Mouse (Mus musculus): ENCODE results near the gene Inhbb. TPM values are rescaled to one million over a fixed set of nuclear protein-coding genes. Genes with fewer than 3 reads are reported as not detected.

Inhbb gene
- total RNA-seq, 1 experiment from 2014 or later, result not detected

DNA sequence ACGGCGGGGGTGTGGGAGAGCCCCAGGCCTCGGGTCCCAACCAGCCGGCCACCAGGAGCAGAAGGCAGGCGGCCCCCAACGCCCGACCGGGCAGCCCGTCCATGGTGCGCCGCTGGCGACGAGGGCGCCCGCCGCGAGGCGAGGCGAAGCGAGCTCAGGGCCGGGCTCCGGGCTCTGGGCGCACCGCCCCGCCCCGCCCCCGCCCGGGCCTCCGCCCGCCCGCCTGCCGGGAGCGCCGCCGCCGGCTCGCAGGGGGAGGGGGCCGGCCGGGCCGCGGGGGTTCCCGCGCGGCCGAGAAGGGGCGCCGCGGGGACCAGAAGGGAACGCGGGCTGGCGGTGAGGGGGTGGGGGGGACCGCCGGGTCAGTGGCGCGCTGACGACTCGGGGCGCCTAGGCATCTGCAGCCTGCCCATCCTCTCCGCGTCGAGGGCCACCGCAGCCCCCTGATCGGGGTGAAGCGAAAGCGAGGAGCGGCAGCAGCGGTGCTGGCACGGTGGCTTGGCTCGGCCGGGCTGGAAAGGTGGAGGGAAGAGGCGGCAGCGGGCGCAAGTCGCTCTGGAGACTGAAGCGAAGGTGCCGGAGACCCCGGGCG lies 968 bp downstream of the Inhbb start:
- ATAC-seq (ENCODE audit: extremely low read depth, insufficient number of reproducible peaks, low FRiP score, poor library complexity, severe bottlenecking), result no peak

DNA sequence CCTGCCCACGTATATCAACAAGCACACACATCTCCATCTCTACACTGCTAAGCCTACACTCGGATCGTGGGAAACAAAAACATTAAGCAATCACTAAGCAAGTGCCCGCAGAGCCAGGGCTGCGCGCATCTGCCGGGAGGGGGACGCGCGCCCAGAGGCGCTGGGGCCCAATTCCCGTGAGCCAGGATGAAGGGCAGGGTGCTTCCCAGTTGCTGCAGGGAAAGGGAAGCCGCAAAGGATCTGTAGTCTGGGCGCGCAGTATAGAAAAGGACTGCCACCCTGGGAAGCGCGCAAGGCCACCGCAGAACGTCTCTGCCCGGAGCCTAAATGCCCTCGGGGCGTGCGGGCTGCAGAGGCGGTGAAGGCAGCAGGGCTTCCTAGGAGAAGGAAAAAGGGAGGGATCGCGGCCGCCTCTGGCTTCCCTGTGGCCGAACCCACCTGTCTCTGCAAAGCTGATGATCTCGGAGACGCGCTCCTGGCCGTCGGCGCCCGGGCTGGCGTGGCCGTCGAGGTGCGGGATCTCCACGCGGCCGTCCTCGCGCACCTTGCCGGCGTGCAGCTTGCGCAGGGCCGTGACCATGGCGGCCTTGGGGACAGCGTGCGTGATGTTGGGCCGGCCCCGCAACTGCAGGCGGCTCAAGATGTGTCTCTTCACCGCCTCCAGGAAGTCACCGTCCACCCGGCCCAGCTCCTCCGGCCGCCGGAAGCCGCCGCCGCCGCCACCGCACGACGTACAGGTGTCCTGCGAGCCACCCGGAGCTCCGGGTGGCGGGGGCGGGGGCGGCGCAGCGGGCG lies 1.7 kb downstream of the Inhbb start:
- no peak for ATAC-seq (ENCODE audit: extremely low read depth, insufficient number of reproducible peaks, low FRiP score, poor library complexity, severe bottlenecking)

DNA sequence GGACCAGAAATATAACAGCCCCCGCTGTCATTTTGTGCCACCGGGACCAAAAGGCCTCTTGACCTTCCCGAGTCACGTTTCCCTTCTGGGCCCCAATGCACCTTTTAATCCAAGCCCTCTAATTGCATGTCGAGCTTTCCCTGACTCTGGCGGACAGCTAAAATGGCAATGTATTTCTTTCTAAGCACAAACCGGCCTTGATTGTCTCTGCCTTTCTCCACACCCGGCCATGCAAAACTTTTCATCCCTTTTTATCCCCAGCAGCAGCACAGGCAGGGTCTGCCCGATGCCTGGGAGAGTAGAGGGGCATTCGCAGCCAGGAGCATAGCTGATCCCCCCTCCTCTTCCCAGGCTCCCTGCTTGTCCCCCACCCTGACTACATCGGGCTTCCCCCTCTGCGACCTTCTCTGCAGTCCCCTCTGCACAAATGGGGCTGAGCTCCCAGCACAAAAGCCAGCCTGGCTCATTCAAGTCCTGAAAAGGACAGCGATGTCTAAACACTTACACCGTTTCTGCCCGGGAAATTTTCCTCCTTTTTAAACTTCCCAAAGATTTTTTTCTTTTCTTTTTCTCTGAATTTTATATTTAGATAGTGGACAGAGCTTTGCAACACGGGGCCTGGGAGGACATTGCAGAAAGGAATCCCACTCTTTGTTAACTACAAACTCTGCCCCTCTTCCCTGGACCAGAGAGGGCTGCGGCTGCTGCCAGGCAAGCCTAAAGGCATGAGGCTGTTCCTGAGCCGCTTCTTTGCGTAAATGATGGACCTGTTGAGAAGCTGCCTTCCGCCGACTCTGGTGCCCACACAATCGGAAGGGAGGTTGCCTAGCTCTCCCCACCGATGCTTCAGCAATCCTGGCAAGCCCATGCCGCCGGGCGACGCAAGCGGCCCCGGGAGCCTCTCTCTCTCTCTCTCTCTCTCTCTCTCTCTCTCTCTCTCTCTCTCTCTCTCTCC lies 2.6 kb downstream of the Inhbb start:
- no peak for ATAC-seq (ENCODE audit: extremely low read depth, insufficient number of reproducible peaks, low FRiP score, poor library complexity, severe bottlenecking)

DNA sequence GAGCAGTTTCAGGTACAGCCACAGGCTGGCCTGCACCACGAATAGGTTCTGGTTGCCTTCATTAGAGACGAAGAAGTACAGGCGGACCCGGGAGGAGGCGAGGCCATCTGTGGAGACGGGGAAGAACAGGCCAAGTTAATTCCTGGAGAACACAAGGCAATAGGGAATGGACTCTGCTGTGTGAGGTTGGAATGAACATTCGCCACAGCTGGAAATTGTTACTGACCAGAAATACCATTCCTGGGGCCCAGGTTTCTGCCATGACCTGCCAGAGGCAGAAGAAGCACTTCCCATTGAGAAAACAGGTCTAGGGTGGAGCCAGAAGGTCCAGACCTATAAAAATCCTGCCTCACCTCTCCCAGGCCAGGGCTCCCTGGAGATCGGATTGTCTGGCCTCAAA lies 4.1 kb downstream of the Inhbb start:
- no peak for ATAC-seq (ENCODE audit: extremely low read depth, insufficient number of reproducible peaks, low FRiP score, poor library complexity, severe bottlenecking)

DNA sequence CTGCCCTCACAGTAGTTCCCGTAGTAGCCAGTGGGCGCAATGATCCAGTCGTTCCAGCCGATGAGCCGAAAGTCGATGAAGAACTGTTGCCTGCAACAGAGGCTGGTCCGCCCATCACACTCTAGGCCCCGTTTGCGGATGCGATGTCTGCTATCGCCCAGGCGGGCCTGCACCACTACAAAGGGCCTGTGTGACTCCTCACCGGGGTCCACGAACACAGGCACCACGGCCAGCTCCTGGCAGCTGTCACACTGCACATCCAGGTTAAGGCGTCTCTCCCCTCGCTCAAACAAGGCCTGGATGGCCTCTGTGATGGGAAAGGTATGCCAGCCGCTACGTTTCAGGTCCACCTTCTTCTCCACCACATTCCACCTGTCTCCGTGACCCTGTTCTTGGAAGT lies 4.5 kb downstream of the Inhbb start:
- ATAC-seq (ENCODE audit: extremely low read depth, insufficient number of reproducible peaks, low FRiP score, poor library complexity, severe bottlenecking), result no peak

DNA sequence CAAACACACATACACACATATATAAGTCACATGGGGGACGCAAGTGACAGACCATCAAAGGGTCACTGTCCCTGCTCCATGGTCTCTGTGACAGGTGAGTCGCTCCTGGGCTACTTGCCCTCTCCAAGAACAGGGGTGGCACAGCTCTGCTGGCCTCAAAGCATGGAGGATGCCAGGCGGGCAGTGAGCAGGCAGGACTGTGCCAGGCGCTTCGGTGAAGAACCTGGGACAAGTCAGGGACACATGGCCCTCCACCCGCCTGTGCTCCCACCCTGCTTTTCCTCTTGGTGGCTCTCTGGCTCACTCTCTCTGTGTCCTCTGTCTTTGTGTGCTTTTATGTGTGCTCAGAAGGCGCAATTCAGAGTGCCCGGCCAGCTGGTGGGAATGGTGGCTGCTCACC lies 5.4 kb downstream of the Inhbb start:
- no peak for ATAC-seq (ENCODE audit: extremely low read depth, insufficient number of reproducible peaks, low FRiP score, poor library complexity, severe bottlenecking)

DNA sequence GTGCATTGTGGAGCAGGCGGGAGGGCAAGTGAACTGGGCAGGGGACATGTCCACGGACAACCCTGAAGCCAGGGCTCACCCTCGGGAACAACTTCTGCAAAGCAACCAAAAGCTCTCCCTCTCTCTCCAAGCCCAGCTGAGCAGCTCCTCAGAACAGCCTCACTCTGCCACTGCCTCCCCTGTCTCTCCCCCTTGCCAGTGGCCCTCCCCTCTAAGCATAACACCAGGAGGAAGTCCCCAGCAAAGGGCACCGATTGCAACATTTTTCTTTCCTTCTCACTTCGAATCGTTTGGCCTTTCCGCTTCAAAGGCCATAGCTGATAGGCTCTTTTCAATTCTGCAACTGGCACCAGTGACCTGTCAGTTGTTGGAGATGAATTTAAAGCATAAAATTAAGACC lies 5.9 kb downstream of the Inhbb start:
- no peak for ATAC-seq (ENCODE audit: extremely low read depth, insufficient number of reproducible peaks, low FRiP score, poor library complexity, severe bottlenecking)

DNA sequence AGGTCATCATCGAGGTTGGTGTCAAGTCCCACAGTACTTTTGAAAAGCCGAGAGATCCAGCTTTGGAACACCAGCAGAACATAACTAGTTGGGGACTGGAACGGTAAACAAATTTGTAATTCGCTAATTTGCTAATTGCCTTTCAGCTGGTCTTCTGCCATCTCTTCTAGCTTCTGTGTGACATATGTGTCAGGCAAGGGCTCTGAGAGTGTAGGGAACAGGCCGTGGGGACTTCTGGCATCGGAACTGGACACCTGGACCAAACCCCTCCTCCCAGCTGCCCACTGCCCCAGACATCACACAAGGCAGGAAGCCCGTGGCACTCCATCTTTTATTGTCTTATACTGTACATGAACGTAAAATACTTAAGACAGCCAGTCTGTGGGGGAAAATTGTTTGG lies 6.9 kb downstream of the Inhbb start:
- ATAC-seq (ENCODE audit: extremely low read depth, insufficient number of reproducible peaks, low FRiP score, poor library complexity, severe bottlenecking), result no peak

DNA sequence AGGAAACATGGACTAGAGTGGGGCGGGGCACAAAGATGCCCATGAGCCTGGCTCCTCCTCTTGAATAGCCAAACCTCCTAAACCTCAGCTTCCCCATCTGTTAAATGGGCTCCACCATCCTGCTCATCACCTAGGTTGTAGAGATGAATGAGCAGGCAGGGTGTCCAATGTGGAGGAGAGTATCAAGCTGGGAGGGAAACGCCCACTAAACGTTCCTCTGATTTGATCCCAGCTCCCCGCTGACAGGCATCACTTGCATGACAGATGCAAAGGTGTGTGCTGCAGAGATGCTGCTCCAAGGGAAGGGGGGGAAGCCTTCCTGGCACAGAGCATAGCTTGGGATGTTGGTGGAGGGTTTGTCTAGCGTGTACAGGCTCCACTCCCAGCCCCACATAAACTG lies 11.4 kb downstream of the Inhbb start:
- ATAC-seq (ENCODE audit: extremely low read depth, insufficient number of reproducible peaks, low FRiP score, poor library complexity, severe bottlenecking), result no peak

DNA sequence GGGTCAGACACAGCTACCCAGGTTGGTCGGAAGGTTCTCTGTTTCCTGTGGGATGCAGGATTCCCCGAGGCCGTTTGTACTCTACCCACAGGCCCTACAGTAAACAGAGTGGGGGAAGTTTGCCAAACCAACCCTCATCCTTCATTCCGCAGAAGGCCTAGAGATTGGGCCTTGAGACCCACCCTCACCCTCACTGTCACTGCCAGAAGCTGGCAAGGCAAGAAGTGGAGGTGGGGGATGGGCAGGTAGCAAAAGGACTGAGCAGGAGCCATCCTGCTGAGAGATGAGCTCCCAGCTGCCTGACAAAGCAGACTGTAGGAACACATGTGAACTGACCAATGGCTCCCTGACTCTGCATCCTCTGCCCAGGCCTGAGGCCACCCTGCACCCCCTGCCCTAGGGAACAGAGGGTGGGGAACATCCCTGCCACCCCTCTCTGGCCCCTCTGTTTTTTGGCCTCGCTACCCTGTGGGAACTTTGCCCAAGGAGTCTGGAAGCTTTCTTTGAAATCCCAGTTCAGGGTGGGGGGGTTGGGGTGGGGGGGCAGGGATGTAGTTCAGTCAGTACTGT lies 12.4 kb downstream of the Inhbb start:
- ATAC-seq (ENCODE audit: extremely low read depth, insufficient number of reproducible peaks, low FRiP score, poor library complexity, severe bottlenecking), result no peak

DNA sequence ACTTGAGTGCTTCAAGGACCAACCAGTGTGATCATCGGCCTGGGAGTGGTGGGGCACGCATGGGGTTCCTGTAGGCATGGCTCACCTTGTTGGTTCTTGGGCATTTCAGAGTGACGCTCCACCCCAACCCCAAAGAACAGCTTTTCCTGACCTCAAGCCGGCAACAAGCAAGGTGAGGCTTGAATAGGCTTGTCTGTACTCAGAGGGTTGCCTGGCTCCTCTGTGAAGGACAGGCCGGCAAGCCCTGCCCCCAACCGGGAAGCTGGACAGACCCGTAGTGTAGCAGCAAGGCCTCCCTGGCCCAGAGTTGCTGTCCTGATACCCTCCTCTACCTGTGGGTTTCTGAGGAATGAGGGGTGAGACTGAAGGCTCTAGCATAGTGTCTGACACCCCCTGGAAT lies 12.9 kb downstream of the Inhbb start:
- no peak for ATAC-seq (ENCODE audit: extremely low read depth, insufficient number of reproducible peaks, low FRiP score, poor library complexity, severe bottlenecking)

DNA sequence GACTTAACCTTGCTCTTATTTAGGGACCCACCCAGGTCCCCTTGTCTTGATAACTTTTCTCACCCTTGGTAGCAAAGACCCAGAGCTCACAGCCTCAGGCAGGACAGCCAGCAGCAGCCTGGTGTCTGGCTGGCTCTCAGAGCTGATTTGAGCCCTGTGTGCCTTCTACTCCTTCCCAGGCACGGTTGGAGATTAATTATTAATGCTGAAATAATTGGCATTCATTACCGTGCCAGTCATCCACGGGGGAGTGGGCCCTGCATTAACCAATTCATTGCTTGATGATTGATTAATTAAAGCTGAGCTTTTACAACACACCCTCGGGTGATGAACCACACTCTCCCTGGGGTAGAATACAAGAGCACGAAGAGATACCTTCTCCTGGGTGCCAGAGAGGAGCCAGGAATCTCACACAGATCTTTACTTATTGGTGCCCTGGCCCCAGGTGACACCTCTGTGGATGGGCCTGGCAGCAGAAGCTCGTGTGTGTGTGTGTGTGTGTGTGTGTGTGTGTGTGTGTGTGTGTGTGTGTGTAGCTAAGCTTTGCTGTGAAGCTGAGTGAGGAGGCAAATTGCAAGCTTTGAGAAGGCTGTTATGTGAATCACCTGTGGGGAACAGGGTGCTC lies 14.2 kb downstream of the Inhbb start:
- no peak for ATAC-seq (ENCODE audit: extremely low read depth, insufficient number of reproducible peaks, low FRiP score, poor library complexity, severe bottlenecking)

DNA sequence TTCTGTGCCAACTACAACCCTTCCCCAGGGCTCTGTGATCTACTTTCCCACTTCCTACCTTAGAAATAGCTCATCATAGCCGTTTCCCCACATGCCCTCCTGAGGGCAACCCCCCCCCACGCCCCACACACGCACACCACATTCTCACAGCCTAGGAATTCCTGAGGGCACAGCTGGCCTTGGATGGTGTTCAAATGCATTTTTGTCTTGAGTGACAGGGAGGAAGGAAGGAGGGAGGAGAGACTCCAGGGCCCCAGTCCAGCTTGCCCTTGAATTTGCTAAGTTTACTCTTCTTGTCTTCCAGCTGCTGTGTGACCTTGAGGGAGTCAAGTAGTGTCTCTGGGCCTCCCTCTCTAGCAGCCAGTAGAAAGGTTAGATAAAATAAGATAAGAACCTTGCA lies 17.2 kb downstream of the Inhbb start:
- ATAC-seq (ENCODE audit: extremely low read depth, insufficient number of reproducible peaks, low FRiP score, poor library complexity, severe bottlenecking), result no peak

DNA sequence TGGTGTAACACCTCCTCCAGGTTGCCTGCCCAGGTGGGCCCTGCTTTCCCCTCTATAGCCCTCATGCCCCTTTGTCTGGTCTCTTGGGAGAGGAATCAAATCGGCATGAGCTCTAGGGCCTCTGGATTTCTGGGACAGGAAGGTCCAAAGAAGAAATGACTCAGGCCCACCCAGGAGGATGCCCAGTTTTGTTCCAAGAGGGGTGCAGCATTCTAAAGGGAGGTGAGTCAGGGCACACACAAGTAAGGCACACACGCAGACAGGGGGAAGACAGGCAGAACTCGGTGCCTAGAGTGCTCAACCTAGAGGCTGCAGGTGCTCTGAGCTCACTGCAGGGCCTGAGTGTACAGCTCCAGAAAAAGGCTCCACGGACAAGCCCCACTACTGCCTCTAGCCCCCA lies 17.7 kb downstream of the Inhbb start:
- no peak for ATAC-seq (ENCODE audit: extremely low read depth, insufficient number of reproducible peaks, low FRiP score, poor library complexity, severe bottlenecking)

DNA sequence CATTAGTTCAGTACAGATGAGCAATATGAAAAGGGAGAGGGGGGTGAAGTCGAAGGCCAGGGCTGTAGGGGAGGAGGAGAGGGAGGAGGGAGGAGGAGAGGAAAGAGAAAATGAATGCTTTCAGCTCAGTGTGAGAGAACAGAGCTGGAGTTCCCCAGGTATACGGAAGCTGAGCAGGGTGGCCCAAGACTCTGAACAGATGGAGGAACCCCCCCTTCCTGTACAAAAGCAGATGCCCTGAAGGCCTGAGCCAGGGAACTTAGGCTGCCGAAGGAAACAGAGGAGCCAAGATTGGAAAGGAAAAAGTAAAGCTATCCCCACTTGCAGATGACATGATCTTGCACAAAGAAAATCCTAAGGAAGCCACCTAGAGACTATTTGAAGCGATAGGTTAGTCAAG lies 20.8 kb downstream of the Inhbb start:
- no peak for ATAC-seq (ENCODE audit: extremely low read depth, insufficient number of reproducible peaks, low FRiP score, poor library complexity, severe bottlenecking)

DNA sequence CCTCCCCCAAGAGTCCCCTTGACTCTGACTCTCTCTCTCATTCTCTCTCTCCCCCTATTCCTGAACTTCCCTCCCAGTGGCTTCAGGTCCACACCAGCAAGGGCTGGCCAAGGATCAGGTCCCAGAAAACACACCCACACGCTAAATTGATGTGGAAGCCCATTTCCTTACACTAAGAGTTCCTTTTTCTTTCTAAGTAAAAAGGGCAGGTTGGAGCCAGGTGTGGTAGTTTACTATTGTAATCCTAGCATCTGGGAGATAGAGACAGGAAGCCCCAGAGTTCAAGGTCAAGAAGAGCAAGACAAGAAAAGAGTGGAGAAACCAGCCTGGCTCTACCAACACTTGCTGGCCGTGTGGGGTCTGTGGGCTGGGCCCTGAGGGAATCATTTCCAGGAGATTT lies 23.4 kb downstream of the Inhbb start:
- ATAC-seq (ENCODE audit: extremely low read depth, insufficient number of reproducible peaks, low FRiP score, poor library complexity, severe bottlenecking), result no peak

DNA sequence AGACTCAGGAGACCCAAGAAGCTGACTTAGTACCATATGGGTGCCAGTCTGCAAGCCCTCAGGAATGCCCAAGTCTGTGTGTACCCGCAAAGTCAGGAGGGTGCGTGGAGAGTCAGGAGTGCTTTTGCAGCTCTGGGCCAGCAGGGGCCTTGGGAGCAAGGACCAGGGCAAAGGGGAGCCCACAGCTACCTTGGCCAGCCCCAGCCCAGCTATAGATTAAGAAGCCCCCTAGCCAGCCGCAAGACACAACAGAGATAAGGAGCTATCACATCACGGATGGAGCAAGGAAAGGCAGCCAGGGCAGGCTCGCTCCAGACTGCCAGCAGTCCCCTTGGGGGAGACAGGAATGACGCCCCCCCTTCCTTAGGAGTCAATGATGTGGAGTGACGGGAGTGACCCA lies 24.2 kb downstream of the Inhbb start:
- no peak for ATAC-seq (ENCODE audit: extremely low read depth, insufficient number of reproducible peaks, low FRiP score, poor library complexity, severe bottlenecking)

DNA sequence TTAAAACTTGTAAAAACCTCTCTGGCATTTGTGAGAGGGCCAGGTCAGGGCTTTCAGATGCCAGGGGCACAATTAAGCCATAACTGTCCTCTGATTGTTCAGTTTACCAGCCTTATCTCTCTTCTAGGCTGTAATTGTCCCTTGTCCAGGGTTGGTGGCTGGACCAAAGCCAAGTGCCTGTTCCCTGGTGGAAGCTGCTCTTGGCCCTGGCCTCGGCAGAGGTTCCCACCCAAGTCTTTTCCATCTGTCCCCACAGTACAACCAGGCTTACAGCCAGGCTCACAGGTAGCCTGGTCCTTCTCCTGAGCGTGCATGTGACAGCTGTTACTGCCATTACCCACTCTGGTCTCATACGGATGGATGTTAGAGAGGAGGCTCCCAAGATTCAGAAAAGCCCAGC lies 30.7 kb downstream of the Inhbb start:
- ATAC-seq (ENCODE audit: extremely low read depth, insufficient number of reproducible peaks, low FRiP score, poor library complexity, severe bottlenecking), result no peak

DNA sequence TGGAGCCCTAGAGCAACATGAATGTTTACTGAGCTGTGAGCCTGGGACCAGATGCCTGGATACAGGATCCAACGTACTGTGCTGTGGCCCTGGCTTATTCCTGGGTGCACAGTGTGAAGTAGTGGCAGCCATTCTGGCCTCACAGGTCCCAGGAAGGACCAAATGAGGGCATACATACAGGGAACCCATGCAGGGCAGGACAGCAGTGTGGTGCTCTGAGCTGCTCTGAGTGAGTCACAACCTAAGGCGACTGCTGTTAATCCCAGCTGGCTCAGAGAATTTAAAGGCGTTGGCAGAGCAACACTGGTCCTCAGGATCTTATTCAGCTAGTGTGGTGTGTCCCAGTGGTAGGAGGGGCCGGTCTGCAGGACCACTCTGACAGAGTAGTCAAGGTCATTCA lies 31.4 kb downstream of the Inhbb start:
- no peak for ATAC-seq (ENCODE audit: extremely low read depth, insufficient number of reproducible peaks, low FRiP score, poor library complexity, severe bottlenecking)

All from neutrophil, adult 5-6 weeks (primary cell).